Mouse (Mus musculus): ENCODE measurements around the gene Sema4b.

GRCm38 (mm10) chr7:80177438-80177837, 9.2 kb upstream of the Sema4b start:
- TF ChIP-seq CTCF (IDR thresholded peaks at IDR 0.05; ENCODE audit: low read depth) (no peak), EP300 (IDR thresholded peaks at IDR 0.05; ENCODE audit: low read depth) (no peak)

Data from liver, postnatal 0 days (tissue).